Mouse (Mus musculus) cortical plate, adult 2 months (tissue): ENCODE results near the gene Capza1.

Source experiments
- CTCF ChIP-seq: fragments of 200-500 bp; IDR thresholded peaks from 2 replicates; pipeline ENCODE4 v1.5.1; 2011; ENCODE audit warnings: mild to moderate bottlenecking, control low read depth, low read length; ENCODE audit not compliant: insufficient read depth; ENCODE audit errors: extremely low read depth
- POLR2A ChIP-seq: fragments of 200-500 bp; IDR thresholded peaks from 2 replicates; pipeline ENCODE4 v1.6.1; 2011; ENCODE audit warnings: mild to moderate bottlenecking, low read length, control low read depth; ENCODE audit not compliant: insufficient read depth; ENCODE audit errors: extremely low read depth

- TF ChIP-seq CTCF (no peak), POLR2A (no peak)
These were observed 1.1 kb upstream of the Capza1 start for GRCm38 (mm10) chr3:104865341-104865788.
